Mouse (Mus musculus): ENCODE measurements around the gene Tnfsfm13. TPM values are rescaled to one million over a fixed set of nuclear protein-coding genes. Genes with fewer than 3 reads are reported as not detected.
A peak's percentile ranks its signal among the peaks of the same experiment; 100 is the strongest.

Tnfsfm13 gene
- polyA plus RNA-seq, 2 experiments = 0.70 to 0.80 TPM

GRCm38 (mm10) chr11:69656065-69656455, 39.8 kb downstream of the Tnfsfm13 start:
- H3K27ac ChIP-seq = no peak overlapping the region
- peaks cover 38% of the 10 kb centered on the region for H3K36me3 ChIP-seq (replicated peaks; ENCODE audit: control insufficient read depth, insufficient read depth, low read depth)
- WGBS (ENCODE audit: insufficient replicate concordance) = 86% methylated on average over 5 of the region's 5 CpGs
- no peak overlapping the region for H3K9ac ChIP-seq (replicated peaks)
- DNase-seq (ENCODE audit: low read depth in 3 of 3, low spot score in 3 of 3) (no peak), ATAC-seq (ENCODE audit: insufficient read depth) (no peak)
- H3K27me3 ChIP-seq (ENCODE audit: control insufficient read depth, insufficient read depth, low read length) = no peaks in the 10 kb centered on the region
- TF ChIP-seq EP300 (IDR thresholded peaks at IDR 0.05; ENCODE audit: low read depth) = no peak
- TF ChIP-seq CTCF (IDR thresholded peaks at IDR 0.05; ENCODE audit: low read depth) = no peak
- peaks cover 6 to 9% of the 10 kb centered on the region in 2 experiments for H3K4me1 ChIP-seq (replicated peaks; ENCODE audit: control insufficient read depth in 2 of 2, insufficient read depth in 2 of 2, low read length in 1 of 2)
- H3K4me3 ChIP-seq (ENCODE audit: insufficient read depth in 1 of 2, low read depth in 2 of 2, low read length in 2 of 2) = no peak overlapping the region
- no peaks in the 10 kb centered on the region for H3K9me3 ChIP-seq (ENCODE audit: control insufficient read depth, low read length)
- H3K4me2 ChIP-seq (ENCODE audit: low read depth) = no peak overlapping the region

DNA sequence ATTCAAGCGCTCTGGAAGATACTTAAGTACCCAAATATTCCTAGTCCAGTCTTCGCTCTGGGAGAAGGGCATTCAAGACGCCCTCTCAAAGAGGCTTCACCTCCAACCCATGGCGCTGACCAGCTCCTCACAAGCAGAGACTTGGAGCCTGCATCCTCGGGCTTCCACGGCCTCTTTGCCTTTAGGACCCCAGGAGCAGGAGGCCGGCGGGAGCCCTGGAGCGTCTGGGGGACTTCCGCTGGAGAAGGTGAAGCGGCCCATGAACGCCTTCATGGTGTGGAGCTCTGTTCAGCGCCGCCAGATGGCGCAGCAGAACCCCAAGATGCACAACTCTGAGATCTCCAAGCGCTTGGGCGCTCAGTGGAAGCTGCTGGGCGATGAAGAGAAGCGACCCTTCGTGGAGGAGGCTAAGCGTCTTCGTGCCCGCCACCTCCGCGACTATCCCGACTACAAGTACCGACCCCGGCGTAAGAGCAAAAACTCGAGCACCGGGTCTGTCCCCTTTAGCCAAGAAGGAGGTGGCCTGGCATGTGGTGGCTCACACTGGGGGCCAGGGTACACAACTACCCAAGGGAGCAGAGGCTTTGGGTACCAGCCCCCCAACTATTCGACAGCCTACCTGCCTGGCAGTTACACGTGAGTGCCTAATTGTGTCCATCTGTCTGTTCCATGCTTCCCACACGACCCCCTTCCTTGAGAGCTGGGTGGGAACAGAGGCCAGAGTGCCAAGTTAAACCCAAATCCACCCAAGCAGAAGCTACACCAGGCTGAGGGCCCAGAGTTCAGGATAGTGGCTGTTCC, 40.4 kb downstream of the Tnfsfm13 start, which contains the start of gene Sox15:
Gene Sox15 (plus strand): TSS at position 51 of the 801 bp plus-strand sequence.
- H3K9me3 ChIP-seq (ENCODE audit: control insufficient read depth, low read length) = no peaks in the 10 kb centered on the region
- no peaks in the 10 kb centered on the region for H3K27me3 ChIP-seq (ENCODE audit: control insufficient read depth, insufficient read depth, low read length)
- no peak for TF ChIP-seq EP300 (IDR thresholded peaks at IDR 0.05; ENCODE audit: low read depth)
- peak; percentile 86 for TF ChIP-seq CTCF (IDR thresholded peaks at IDR 0.05; ENCODE audit: low read depth)
- no peak within 1 kb of the TSS for H3K4me3 ChIP-seq (ENCODE audit: insufficient read depth in 1 of 2, low read depth in 2 of 2, low read length in 2 of 2)
- WGBS (ENCODE audit: insufficient replicate concordance) = 41% methylated on average over 34 of the region's 34 CpGs
- DNase-seq (ENCODE audit: low read depth in 3 of 3, low spot score in 3 of 3) = peak in 1 of 3 experiments; percentile 45
- H3K4me2 ChIP-seq (ENCODE audit: low read depth) = no peak within 1 kb of the TSS
- peaks cover 3 to 9% of the 10 kb centered on the region in 2 experiments for H3K4me1 ChIP-seq (replicated peaks; ENCODE audit: control insufficient read depth in 2 of 2, insufficient read depth in 2 of 2, low read length in 1 of 2)
- H3K9ac ChIP-seq (replicated peaks) = no peak within 1 kb of the TSS
- peak; percentile 51; the same call in 1 of the 2 replicates for ATAC-seq (ENCODE audit: insufficient read depth)
- H3K36me3 ChIP-seq (replicated peaks; ENCODE audit: control insufficient read depth, insufficient read depth, low read depth) = peaks cover 44% of the 10 kb centered on the region
- H3K27ac ChIP-seq = no peak within 1 kb of the TSS

DNA sequence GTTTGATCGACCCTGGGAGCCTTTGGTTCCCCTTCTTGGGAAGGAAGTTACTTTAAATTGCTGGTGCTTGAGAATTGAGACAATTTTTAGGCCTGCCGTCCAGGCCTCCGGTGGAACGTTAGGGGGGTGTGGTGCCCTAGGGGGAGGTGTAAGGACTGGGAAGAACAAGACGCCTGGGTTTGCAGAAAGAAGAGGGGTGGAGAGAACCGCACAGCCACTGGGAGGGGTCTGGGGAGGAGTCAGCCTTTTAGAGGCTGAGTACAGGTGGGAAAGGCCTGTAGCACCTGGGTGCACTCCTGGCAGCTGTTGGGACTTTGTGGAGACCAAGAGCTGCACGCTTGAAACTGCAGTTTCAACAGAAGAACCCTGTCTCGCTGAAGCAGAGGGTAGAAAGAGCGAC, 41.1 kb downstream of the Tnfsfm13 start:
- Histone ChIP-seq H3K4me1 (replicated peaks; ENCODE audit: control insufficient read depth in 2 of 2, insufficient read depth in 2 of 2, low read length in 1 of 2) (peaks cover 3 to 9% of the 10 kb centered on the region in 2 experiments), H3K4me3 (ENCODE audit: insufficient read depth in 1 of 2, low read depth in 2 of 2, low read length in 2 of 2) (no peak overlapping the region), H3K4me2 (ENCODE audit: low read depth) (no peak overlapping the region), H3K27ac (no peak overlapping the region), H3K27me3 (ENCODE audit: control insufficient read depth, insufficient read depth, low read length) (no peaks in the 10 kb centered on the region), H3K9ac (replicated peaks) (no peak overlapping the region), H3K36me3 (replicated peaks; ENCODE audit: control insufficient read depth, insufficient read depth, low read depth) (peaks cover 51% of the 10 kb centered on the region), H3K9me3 (ENCODE audit: control insufficient read depth, low read length) (no peaks in the 10 kb centered on the region)
- TF ChIP-seq EP300 (IDR thresholded peaks at IDR 0.05; ENCODE audit: low read depth) = no peak
- no peak for TF ChIP-seq CTCF (IDR thresholded peaks at IDR 0.05; ENCODE audit: low read depth)
- 39% methylated on average over 9 of the region's 9 CpGs for WGBS (ENCODE audit: insufficient replicate concordance)
- ATAC-seq (ENCODE audit: insufficient read depth) (no peak), DNase-seq (ENCODE audit: low read depth in 3 of 3, low spot score in 3 of 3) (no peak)

DNA sequence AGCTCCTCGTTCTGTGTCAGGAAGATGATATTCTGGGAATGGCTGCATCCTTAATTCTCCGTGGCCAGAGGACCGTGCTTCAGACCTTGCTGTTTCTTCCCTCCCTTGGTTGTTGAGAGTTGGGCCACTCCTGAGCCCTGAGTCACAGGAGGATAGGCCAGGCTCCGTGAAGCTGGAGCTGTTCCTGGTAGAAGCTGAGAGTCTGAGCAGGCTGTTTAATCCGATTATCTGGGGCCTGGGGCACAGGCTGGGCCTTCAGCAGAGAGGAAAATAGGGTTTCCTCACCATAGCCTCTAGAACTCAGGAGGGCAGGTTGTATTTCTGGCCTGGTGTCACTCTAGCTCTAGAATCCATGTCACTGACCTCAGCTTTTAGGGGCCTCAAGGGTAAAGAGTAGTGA, 42.5 kb downstream of the Tnfsfm13 start:
- Histone ChIP-seq H3K9ac (replicated peaks) (no peak overlapping the region), H3K27ac (no peak overlapping the region), H3K4me3 (ENCODE audit: insufficient read depth in 1 of 2, low read depth in 2 of 2, low read length in 2 of 2) (no peak overlapping the region), H3K9me3 (ENCODE audit: control insufficient read depth, low read length) (no peaks in the 10 kb centered on the region), H3K4me2 (ENCODE audit: low read depth) (no peak overlapping the region), H3K36me3 (replicated peaks; ENCODE audit: control insufficient read depth, insufficient read depth, low read depth) (peaks cover 55% of the 10 kb centered on the region), H3K4me1 (replicated peaks; ENCODE audit: control insufficient read depth in 2 of 2, insufficient read depth in 2 of 2, low read length in 1 of 2) (peaks cover 3 to 9% of the 10 kb centered on the region in 2 experiments), H3K27me3 (ENCODE audit: control insufficient read depth, insufficient read depth, low read length) (no peaks in the 10 kb centered on the region)
- WGBS (ENCODE audit: insufficient replicate concordance) = 74% methylated on average over 5 of the region's 5 CpGs
- TF ChIP-seq CTCF (IDR thresholded peaks at IDR 0.05; ENCODE audit: low read depth) = no peak
- TF ChIP-seq EP300 (IDR thresholded peaks at IDR 0.05; ENCODE audit: low read depth) = no peak
- ATAC-seq (ENCODE audit: insufficient read depth) = no peak
- no peak for DNase-seq (ENCODE audit: low read depth in 3 of 3, low spot score in 3 of 3)

DNA sequence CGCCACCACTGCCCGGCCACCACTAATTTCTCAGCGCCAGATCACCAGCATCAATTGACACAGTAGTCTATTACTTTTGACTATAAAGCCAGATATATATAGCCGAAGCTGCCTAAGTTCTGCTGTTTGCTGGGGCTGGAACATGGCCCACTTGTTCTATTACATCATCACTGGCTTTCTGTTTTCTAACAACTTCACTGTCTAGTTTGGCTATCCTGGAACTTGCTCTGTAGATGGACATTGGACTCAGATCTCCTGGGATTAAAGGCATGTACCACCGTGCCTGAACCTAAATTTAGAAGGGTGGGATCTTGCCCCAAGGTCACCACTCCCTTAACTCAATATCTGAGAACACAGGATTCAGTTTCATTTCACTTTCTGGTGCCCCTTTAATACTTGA, 50.0 kb downstream of the Tnfsfm13 start:
- no peak overlapping the region for H3K27ac ChIP-seq

More for the DNA sequence above, 50.0 kb downstream of the Tnfsfm13 start:
- ATAC-seq (ENCODE audit: insufficient read depth) (no peak), DNase-seq (ENCODE audit: low read depth in 3 of 3, low spot score in 3 of 3) (no peak)
- TF ChIP-seq CTCF (IDR thresholded peaks at IDR 0.05; ENCODE audit: low read depth) (no peak), EP300 (IDR thresholded peaks at IDR 0.05; ENCODE audit: low read depth) (no peak)
- H3K36me3 ChIP-seq (replicated peaks; ENCODE audit: control insufficient read depth, insufficient read depth, low read depth) = peaks cover 79% of the 10 kb centered on the region
- no peaks in the 10 kb centered on the region for H3K4me1 ChIP-seq (replicated peaks; ENCODE audit: control insufficient read depth in 2 of 2, insufficient read depth in 2 of 2, low read length in 1 of 2)
- no peak overlapping the region for H3K9ac ChIP-seq (replicated peaks)
- WGBS (ENCODE audit: insufficient replicate concordance) = 84% methylated on average over 5 of the region's 5 CpGs
- no peaks in the 10 kb centered on the region for H3K27me3 ChIP-seq (ENCODE audit: control insufficient read depth, insufficient read depth, low read length)
- no peaks in the 10 kb centered on the region for H3K9me3 ChIP-seq (ENCODE audit: control insufficient read depth, low read length)
- H3K4me3 ChIP-seq (ENCODE audit: insufficient read depth in 1 of 2, low read depth in 2 of 2, low read length in 2 of 2) = no peak overlapping the region
- H3K4me2 ChIP-seq (ENCODE audit: low read depth) = no peak overlapping the region

Measured in liver, embryonic 14.5 days (tissue).